ENCODE assay signal across 8 mouse cellular contexts in genomic region chr11:120988410-120988809, GRCm38 (mm10). TPM values are rescaled to one million over a fixed set of nuclear protein-coding genes. Genes with fewer than 3 reads are reported as not detected.
DNase-seq lines count a peak whose midpoint lies in the region; ATAC-seq and TF ChIP-seq lines count a peak whose summit lies in the region.

No protein-coding gene starts in this region.

- TF ChIP-seq CTCF in testis, adult 2 months (IDR thresholded peaks at IDR 0.05; ENCODE audit: control insufficient read depth, insufficient read depth, insufficient replicate concordance, low read depth, low read length) = no peak
- TF ChIP-seq CTCF in liver, embryonic 14.5 days (IDR thresholded peaks at IDR 0.05; ENCODE audit: low read depth) = no peak

- H3K4me2 ChIP-seq in liver, embryonic 14.5 days (ENCODE audit: low read depth) = peak overlapping the region; percentile 82

- peaks cover 65% of the 10 kb centered on the region for H3K36me3 ChIP-seq in erythroblast, embryonic 14.5 days (ENCODE audit: control insufficient read depth)
- peaks cover 1% of the 10 kb centered on the region for H3K36me3 ChIP-seq in testis, adult 2 months (ENCODE audit: control insufficient read depth, insufficient read depth, low read length)
- peaks cover 15% of the 10 kb centered on the region for H3K36me3 ChIP-seq in liver, embryonic 14.5 days (replicated peaks; ENCODE audit: control insufficient read depth, insufficient read depth, low read depth)

- no peaks in the 10 kb centered on the region for H3K9me3 ChIP-seq in erythroblast, embryonic 14.5 days (ENCODE audit: control insufficient read depth, low read length)
- H3K9me3 ChIP-seq in liver, embryonic 14.5 days (ENCODE audit: control insufficient read depth, low read length) = no peaks in the 10 kb centered on the region

- H3K27me3 ChIP-seq in erythroblast, embryonic 14.5 days (ENCODE audit: control insufficient read depth) = no peaks in the 10 kb centered on the region
- H3K27me3 ChIP-seq in testis, adult 2 months (ENCODE audit: control insufficient read depth, insufficient read depth, low read length) = no peaks in the 10 kb centered on the region
- H3K27me3 ChIP-seq in liver, embryonic 14.5 days (ENCODE audit: control insufficient read depth, insufficient read depth, low read length) = no peaks in the 10 kb centered on the region

- no peak for TF ChIP-seq EP300 in liver, embryonic 14.5 days (IDR thresholded peaks at IDR 0.05; ENCODE audit: low read depth)

- 0 out of 2 replicates have a peak overlapping the region, but pooled peaks have one; percentile 96 for H3K9ac ChIP-seq in liver, embryonic 14.5 days (replicated peaks)

- ATAC-seq in erythroblast, adult 5-6 weeks (replicated peaks; ENCODE audit: low FRiP score, poor library complexity, severe bottlenecking) = no peak
- no peak for ATAC-seq in liver, embryonic 14.5 days (ENCODE audit: insufficient read depth)

- peak overlapping the region; percentile 82 for H3K4me3 ChIP-seq in erythroblast, embryonic 14.5 days (replicated peaks)
- H3K4me3 ChIP-seq in testis, adult 2 months (ENCODE audit: control insufficient read depth, low read depth, low read length) = peak overlapping the region; percentile 28; the same call in 1 of the 2 replicates
- H3K4me3 ChIP-seq in liver, embryonic 14.5 days (ENCODE audit: insufficient read depth in 1 of 2, low read depth in 2 of 2, low read length in 2 of 2) = no peak overlapping the region

- H3K27ac ChIP-seq in testis, adult 2 months (ENCODE audit: control insufficient read depth, insufficient read depth, low read depth, low read length) = no peak overlapping the region
- H3K27ac ChIP-seq in liver, embryonic 14.5 days = no peak overlapping the region

- 60% methylated on average over 4 of the region's 4 CpGs for WGBS in liver, embryonic 14.5 days (ENCODE audit: insufficient replicate concordance)

- TF ChIP-seq POLR2A in testis, adult 2 months (IDR thresholded peaks at IDR 0.05; ENCODE audit: control insufficient read depth, low read depth, low read length) = no peak

- DNase-seq in testis, postnatal 10 days (ENCODE audit: low spot score) = no peak
- DNase-seq in liver, embryonic 14.5 days (ENCODE audit: low read depth in 3 of 3, low spot score in 3 of 3) = no peak
- DNase-seq in embryo, embryonic 9.5 days (ENCODE audit: extremely low spot score) = no peak
- no peak for DNase-seq in spleen, postnatal 14 days (ENCODE audit: low spot score in 2 of 2)
- DNase-seq in heart, adult 8-10 months (ENCODE audit: low spot score) = no peak

- H3K4me1 ChIP-seq in erythroblast, embryonic 14.5 days (ENCODE audit: control insufficient read depth) = peaks cover 85% of the 10 kb centered on the region
- H3K4me1 ChIP-seq in testis, adult 2 months (ENCODE audit: control insufficient read depth, insufficient read depth, low read length) = peaks cover 7% of the 10 kb centered on the region
- peaks cover 29 to 50% of the 10 kb centered on the region in 2 experiments for H3K4me1 ChIP-seq in liver, embryonic 14.5 days (replicated peaks; ENCODE audit: control insufficient read depth in 2 of 2, insufficient read depth in 2 of 2, low read length in 1 of 2)

RNA-seq across cellular contexts. Expression of gene Csnk1d, which starts 2.7 kb away (rescaled TPM):
- polyA plus RNA-seq in erythroblast, embryonic 14.5 days (2012) = 10.5 and 11.4 TPM in 2 replicates
- 70.3 and 83.2 TPM in 2 replicates for total RNA-seq in erythroblast, adult 5-6 weeks (2015; ENCODE audit: low replicate concordance)
- 121 and 148 TPM in 2 replicates for total RNA-seq in erythroblast, adult 5-6 weeks (2017; ENCODE audit: low replicate concordance)
- polyA plus RNA-seq in testis, adult 2 months (2012; rRNA removed) = 97.0 and 111 TPM in 2 replicates
- polyA plus RNA-seq in liver, embryonic 14.5 days (2012; rRNA removed) = 22.5 and 27.0 TPM in 2 replicates
- 17.1 and 19.6 TPM in 2 replicates for polyA plus RNA-seq in liver, embryonic 14.5 days (2014; fragmentation: Nextera tagmentation; extraction: Ambion mirVana)
- 10 to 100 TPM; 52.1 to 61.2 (median 56.3) TPM for total RNA-seq in heart, adult 8-10 months (2022)

RNA-seq across cellular contexts. Expression of gene Slc16a3, which starts 40.1 kb away (rescaled TPM):
- polyA plus RNA-seq in erythroblast, embryonic 14.5 days (2012) = 7.3 and 8.2 TPM in 2 replicates
- 5.2 and 11.7 TPM in 2 replicates for total RNA-seq in erythroblast, adult 5-6 weeks (2015; ENCODE audit: low replicate concordance)
- 5.6 and 7.1 TPM in 2 replicates for total RNA-seq in erythroblast, adult 5-6 weeks (2017; ENCODE audit: low replicate concordance)
- 3.7 and 4.4 TPM in 2 replicates for polyA plus RNA-seq in testis, adult 2 months (2012; rRNA removed)
- 23.5 and 25.0 TPM in 2 replicates for polyA plus RNA-seq in liver, embryonic 14.5 days (2012; rRNA removed)
- 25.8 and 31.6 TPM in 2 replicates for polyA plus RNA-seq in liver, embryonic 14.5 days (2014; fragmentation: Nextera tagmentation; extraction: Ambion mirVana)
- 1 to 10 TPM; 1.0 to 3.7 (median 1.3) TPM for total RNA-seq in heart, adult 8-10 months (2022)

RNA-seq across cellular contexts. Expression of gene Cd7, which starts 50.8 kb away (rescaled TPM):
- polyA plus RNA-seq in erythroblast, embryonic 14.5 days (2012) = not detected in 2 replicates
- 5.9 TPM in 1 of 2 replicates, not detected in the other for total RNA-seq in erythroblast, adult 5-6 weeks (2015; ENCODE audit: low replicate concordance)
- 4.8 TPM in 1 of 2 replicates, not detected in the other for total RNA-seq in erythroblast, adult 5-6 weeks (2017; ENCODE audit: low replicate concordance)
- polyA plus RNA-seq in testis, adult 2 months (2012; rRNA removed) = 0.71 and 0.95 TPM in 2 replicates
- polyA plus RNA-seq in liver, embryonic 14.5 days (2012; rRNA removed) = 0.37 and 0.54 TPM in 2 replicates
- polyA plus RNA-seq in liver, embryonic 14.5 days (2014; fragmentation: Nextera tagmentation; extraction: Ambion mirVana) = 0.56 and 0.57 TPM in 2 replicates
- total RNA-seq in heart, adult 8-10 months (2022) = under 1 TPM in 2 of 4 experiments, not detected in 2; 0.37 to 0.49 TPM

RNA-seq across cellular contexts. Expression of gene Ccdc57, which starts 55.7 kb away (rescaled TPM):
- 0.23 and 0.39 TPM in 2 replicates for polyA plus RNA-seq in erythroblast, embryonic 14.5 days (2012)
- total RNA-seq in erythroblast, adult 5-6 weeks (2015; ENCODE audit: low replicate concordance) = 2.3 and 5.2 TPM in 2 replicates
- 4.4 and 6.0 TPM in 2 replicates for total RNA-seq in erythroblast, adult 5-6 weeks (2017; ENCODE audit: low replicate concordance)
- 34.6 and 37.5 TPM in 2 replicates for polyA plus RNA-seq in testis, adult 2 months (2012; rRNA removed)
- polyA plus RNA-seq in liver, embryonic 14.5 days (2012; rRNA removed) = 1.2 and 1.4 TPM in 2 replicates
- 1.3 and 1.4 TPM in 2 replicates for polyA plus RNA-seq in liver, embryonic 14.5 days (2014; fragmentation: Nextera tagmentation; extraction: Ambion mirVana)
- 1 to 10 TPM in 2 of 4 experiments, under 1 TPM in 2; 0.72 to 1.7 (median 1.2) TPM for total RNA-seq in heart, adult 8-10 months (2022)

Comparison
In these comparisons a context has a peak if more than half of its experiments do, and no peak if none do; other contexts are left out.
1. H3K4me3 ChIP-seq: peak in erythroblast, embryonic 14.5 days (single experiment) and testis, adult 2 months (single experiment); none in liver, embryonic 14.5 days (0 of 2).